Mouse (Mus musculus) intestine, embryonic 15.5 days (tissue): ENCODE measurements around the gene Rin3. TPM values are rescaled to one million over a fixed set of nuclear protein-coding genes. Genes with fewer than 3 reads are reported as not detected.

Source experiments
- ATAC-seq: fragments of 200-750 bp; cut with Nextera tagmentation; 2 replicates; pipeline ENCODE4 v1.8.0; 2017; ENCODE audit warnings: moderate TSS enrichment, moderate library complexity
- H3K27ac ChIP-seq: fragments of 300-500 bp; sonication (generic); 2 replicates; pipeline ENCODE4 v1.5.1; 2015; ENCODE audit warnings: mild to moderate bottlenecking, inconsistent platforms
- H3K27me3 ChIP-seq: fragments of 300-500 bp; sonication (generic); replicated peaks from 2 replicates; pipeline ENCODE4 v1.6.1; 2015; ENCODE audit warnings: inconsistent platforms
- H3K36me3 ChIP-seq: fragments of 300-500 bp; sonication (generic); 2 replicates; pipeline ENCODE4 v1.6.1; 2015; ENCODE audit warnings: inconsistent platforms
- H3K4me1 ChIP-seq: fragments of 300-500 bp; sonication (generic); replicated peaks from 2 replicates; pipeline ENCODE4 v1.6.1; 2015; ENCODE audit warnings: inconsistent platforms
- H3K4me2 ChIP-seq: fragments of 300-500 bp; sonication (generic); replicated peaks from 2 replicates; pipeline ENCODE4 v1.6.1; 2015; ENCODE audit warnings: mild to moderate bottlenecking, inconsistent platforms
- H3K4me3 ChIP-seq: fragments of 300-500 bp; sonication (generic); replicated peaks from 2 replicates; pipeline ENCODE4 v1.5.1; 2015; ENCODE audit warnings: inconsistent platforms
- H3K9ac ChIP-seq: fragments of 300-500 bp; sonication (generic); 2 replicates; pipeline ENCODE4 v1.6.1; 2015; ENCODE audit warnings: inconsistent platforms
- H3K9me3 ChIP-seq: fragments of 300-500 bp; sonication (generic); 2 replicates; pipeline ENCODE4 v1.6.1; 2016; ENCODE audit warnings: inconsistent platforms
- WGBS: fragments of 180-500 bp; shearing (Covaris S2); methylation state at CpG from one replicate; pipeline ENCODE4 v1.1.7; 2015; 5-methylcytosine and 5-hydroxymethylcytosine counted together
- polyA plus RNA-seq: library from polyadenylated mRNA; unstranded; fragments of >200 nt; fragmentation: Nextera tagmentation; extraction: Ambion mirVana; gene quantifications from 2 replicates; pipeline ENCODE4 v1.2.1, GENCODE M21; 2015

The Rin3 gene
- polyA plus RNA-seq, 1 experiment from 2014 or later = 9.4 TPM

DNA sequence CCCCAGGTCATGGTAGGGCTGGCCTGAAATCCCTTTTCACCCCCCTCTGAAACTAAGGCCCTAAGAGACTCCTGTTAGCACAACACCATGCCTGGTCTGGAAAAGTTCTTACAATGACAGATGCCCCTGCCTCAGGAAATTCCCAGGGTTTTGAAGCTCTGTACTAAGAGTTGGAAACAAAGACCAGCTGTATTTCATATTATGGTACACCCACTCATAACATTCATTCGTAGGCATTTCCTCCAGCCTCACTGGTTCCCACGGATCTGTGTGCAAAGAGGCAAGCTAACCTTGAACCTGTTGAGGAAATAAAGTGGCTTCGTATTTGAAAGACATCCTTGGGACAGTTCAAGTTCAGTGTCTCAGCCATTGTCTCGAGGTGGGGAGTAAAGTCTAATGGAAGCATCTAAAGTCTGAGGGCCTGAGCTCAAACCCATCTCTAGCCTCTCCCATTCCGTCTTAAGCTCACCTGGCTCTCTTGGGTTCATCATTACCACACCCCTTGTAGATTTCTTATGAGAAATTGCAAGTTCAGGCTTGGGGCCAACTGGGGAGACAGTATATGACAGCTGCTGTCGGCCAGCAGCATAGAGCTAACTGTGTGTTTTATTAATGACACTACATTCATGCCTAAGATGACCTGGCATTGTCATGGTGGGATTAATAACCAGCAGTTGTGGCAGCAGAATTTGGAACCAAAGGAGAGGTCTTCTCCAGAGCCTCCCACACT lies 41.5 kb downstream of the Rin3 start:
- H3K4me3 ChIP-seq = no peak overlapping the region
- H3K9me3 ChIP-seq = no peaks in the 10 kb centered on the region
- H3K4me2 ChIP-seq = no peak overlapping the region
- H3K36me3 ChIP-seq = no peaks in the 10 kb centered on the region
- no peak for ATAC-seq
- 0 out of 2 replicates have a peak overlapping the region, but pooled peaks have one; percentile 8 for H3K27ac ChIP-seq
- peaks cover 18% of the 10 kb centered on the region for H3K4me1 ChIP-seq
- no peaks in the 10 kb centered on the region for H3K27me3 ChIP-seq
- H3K9ac ChIP-seq = no peak overlapping the region
- 57% methylated on average over 6 of the region's 6 CpGs for WGBS

DNA sequence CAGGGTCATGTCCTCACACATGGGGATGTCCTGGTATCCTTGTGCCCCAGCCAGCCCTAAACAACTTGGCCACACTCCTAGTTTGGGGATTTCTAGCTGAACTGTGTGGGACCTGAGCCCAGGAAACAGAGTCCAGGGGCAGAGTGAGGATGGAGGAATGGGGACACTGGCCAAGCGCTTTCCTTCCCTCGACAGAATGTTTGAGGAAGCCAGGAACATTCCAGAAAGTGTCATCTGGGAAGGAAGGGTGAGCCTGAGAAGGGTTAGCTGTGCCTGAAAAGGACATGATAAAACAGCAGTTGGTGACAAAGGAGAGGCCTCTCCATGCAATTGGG lies 42.0 kb downstream of the Rin3 start:
- Histone ChIP-seq H3K27ac (no peak overlapping the region), H3K9ac (no peak overlapping the region), H3K4me3 (no peak overlapping the region), H3K4me1 (peaks cover 14% of the 10 kb centered on the region), H3K36me3 (0 out of 2 replicates have a peak, but pooled peaks cover 2% of the 10 kb centered on the region), H3K4me2 (no peak overlapping the region), H3K9me3 (no peaks in the 10 kb centered on the region), H3K27me3 (no peaks in the 10 kb centered on the region)
- no peak for ATAC-seq
- 71% methylated on average over 2 of the region's 2 CpGs for WGBS

DNA sequence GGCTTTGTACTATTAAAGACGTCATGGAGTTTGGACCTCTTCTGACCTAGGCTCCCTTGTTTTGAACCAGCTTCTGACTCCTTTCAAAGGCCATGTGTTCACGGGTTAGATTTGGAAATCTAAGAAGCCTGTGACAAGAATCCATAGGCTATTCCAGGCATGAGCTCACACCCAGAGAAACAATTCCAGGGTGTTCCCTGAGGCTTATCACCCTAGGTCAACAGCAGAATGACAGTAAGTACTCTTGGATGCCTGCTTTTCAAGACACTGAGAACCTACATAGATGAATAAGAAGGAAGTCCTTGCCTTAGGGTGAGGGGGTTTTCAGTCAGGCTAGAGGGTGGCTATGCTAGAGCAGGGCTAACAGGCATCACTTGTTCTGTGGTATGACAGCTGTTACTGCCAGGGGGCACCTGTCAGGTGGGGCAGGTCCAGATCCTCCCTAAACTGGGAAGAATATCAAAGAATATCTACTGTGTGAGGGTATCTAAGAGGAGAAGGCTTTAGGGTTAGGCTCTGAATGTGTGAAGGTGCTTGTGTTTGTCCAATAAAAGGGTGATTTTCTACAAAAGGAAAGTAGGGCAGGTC lies 44.0 kb downstream of the Rin3 start:
- Histone ChIP-seq H3K4me3 (no peak overlapping the region), H3K4me2 (no peak overlapping the region), H3K9ac (no peak overlapping the region), H3K4me1 (peaks cover 9% of the 10 kb centered on the region), H3K27ac (no peak overlapping the region), H3K9me3 (no peaks in the 10 kb centered on the region), H3K27me3 (no peaks in the 10 kb centered on the region), H3K36me3 (0 out of 2 replicates have a peak, but pooled peaks cover 5% of the 10 kb centered on the region)
- no peak for ATAC-seq
- 85% methylated on average over 2 of the region's 2 CpGs for WGBS

DNA sequence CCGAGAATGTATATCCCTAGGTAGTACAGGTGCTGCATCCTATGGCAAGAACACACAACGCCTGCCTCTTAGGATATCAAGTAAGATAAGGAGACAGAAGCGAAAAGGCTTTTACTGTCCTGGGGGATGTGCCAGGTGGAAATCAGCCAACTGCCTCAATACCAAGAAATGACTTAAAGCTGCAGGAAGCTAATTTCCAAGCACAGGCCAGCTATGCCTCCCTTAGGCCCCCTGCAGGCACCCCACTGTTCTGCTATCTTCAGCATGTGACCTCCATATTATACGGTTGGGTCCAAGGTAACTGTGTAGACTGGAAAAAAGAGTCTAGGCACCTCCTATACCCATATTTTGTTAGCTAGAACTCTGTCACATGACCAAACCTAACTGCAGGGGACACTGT lies 44.7 kb downstream of the Rin3 start:
- H3K9ac ChIP-seq = no peak overlapping the region
- ATAC-seq = no peak
- WGBS = 65% methylated on average over 4 of the region's 4 CpGs

DNA sequence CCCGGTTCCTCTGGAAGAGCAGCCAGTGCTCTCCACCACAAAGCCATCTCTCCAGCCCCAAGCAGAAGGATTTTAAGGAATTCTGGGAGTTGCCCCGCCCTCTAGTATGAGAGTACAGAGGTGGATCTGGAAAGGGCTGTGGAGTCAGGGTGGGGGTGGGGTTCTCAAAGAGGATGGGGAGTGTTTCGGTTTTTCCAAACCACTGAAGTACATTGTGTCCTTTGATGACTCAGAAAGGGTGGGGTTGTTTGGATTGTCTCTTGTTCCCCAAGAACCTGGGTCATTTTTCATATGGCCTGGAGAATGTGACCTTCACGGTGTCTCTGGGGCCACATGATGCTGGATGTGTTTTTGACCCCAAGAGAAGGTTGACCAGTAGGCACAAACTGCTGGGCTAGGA lies 45.2 kb downstream of the Rin3 start:
- Histone ChIP-seq H3K4me2 (no peak overlapping the region), H3K9ac (no peak overlapping the region), H3K9me3 (no peaks in the 10 kb centered on the region), H3K27ac (no peak overlapping the region), H3K4me3 (no peak overlapping the region), H3K4me1 (peaks cover 9% of the 10 kb centered on the region), H3K27me3 (no peaks in the 10 kb centered on the region), H3K36me3 (peaks cover 5% of the 10 kb centered on the region; the same call in 1 of the 2 replicates)
- 93% methylated on average over 4 of the region's 4 CpGs for WGBS
- no peak for ATAC-seq

More for the DNA sequence above, 44.7 kb downstream of the Rin3 start:
- H3K27me3 ChIP-seq = no peaks in the 10 kb centered on the region
- H3K4me3 ChIP-seq = no peak overlapping the region
- H3K4me2 ChIP-seq = no peak overlapping the region
- peaks cover 9% of the 10 kb centered on the region for H3K4me1 ChIP-seq
- H3K27ac ChIP-seq = no peak overlapping the region
- no peaks in the 10 kb centered on the region for H3K9me3 ChIP-seq
- 0 out of 2 replicates have a peak, but pooled peaks cover 5% of the 10 kb centered on the region for H3K36me3 ChIP-seq

DNA sequence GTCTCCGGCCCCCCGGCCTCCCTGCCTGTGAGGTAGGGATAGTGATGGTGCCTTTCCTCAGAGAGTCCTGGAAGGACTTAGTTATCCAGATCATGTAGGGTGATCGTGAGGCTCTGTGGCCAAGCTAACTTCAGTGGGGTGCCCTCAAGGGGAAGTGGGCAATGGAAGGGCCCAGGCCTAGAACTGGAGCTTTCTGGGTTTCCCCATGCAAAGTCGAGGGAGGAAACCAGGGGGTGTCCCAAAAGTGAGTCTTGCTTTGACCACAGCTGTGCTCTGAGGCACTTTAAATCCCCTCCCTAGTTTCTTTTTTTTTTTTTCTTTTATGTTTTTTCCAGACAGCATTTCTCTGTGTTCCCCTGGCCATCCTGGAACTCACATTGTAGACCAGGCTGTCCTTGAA lies 47.3 kb downstream of the Rin3 start:
- no peak for ATAC-seq
- 93% methylated on average over 4 of the region's 4 CpGs for WGBS

DNA sequence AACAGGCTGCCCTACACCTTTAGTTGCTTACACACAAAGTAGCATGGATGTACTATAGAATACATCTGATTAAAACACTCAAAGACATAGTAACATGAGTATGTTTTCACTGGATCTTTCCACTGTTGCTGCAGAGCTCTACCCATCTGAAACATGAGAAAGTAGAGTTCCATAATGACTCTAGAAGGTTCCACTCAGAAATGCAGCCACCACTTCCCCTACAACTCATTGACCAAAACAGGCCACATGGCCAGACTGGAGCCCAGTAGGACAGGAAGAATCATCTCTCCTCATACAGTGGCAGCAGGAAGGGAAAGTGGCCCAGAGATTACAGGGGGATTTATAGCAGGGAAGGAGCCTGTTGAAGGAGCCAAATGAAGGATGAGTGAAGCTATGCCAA lies 47.9 kb downstream of the Rin3 start:
- H3K27ac ChIP-seq = no peak overlapping the region
- peaks cover 5% of the 10 kb centered on the region; the same call in 1 of the 2 replicates for H3K36me3 ChIP-seq
- H3K4me3 ChIP-seq = no peak overlapping the region
- no peaks in the 10 kb centered on the region for H3K4me1 ChIP-seq
- H3K9ac ChIP-seq = no peak overlapping the region
- no peak overlapping the region for H3K4me2 ChIP-seq
- no peaks in the 10 kb centered on the region for H3K27me3 ChIP-seq
- H3K9me3 ChIP-seq = no peaks in the 10 kb centered on the region
- no peak for ATAC-seq

More for the DNA sequence above, 47.3 kb downstream of the Rin3 start:
- H3K27ac ChIP-seq = no peak overlapping the region
- H3K4me2 ChIP-seq = no peak overlapping the region
- H3K4me3 ChIP-seq = no peak overlapping the region
- H3K27me3 ChIP-seq = no peaks in the 10 kb centered on the region
- H3K36me3 ChIP-seq = peaks cover 5% of the 10 kb centered on the region; the same call in 1 of the 2 replicates
- H3K4me1 ChIP-seq = no peaks in the 10 kb centered on the region
- no peak overlapping the region for H3K9ac ChIP-seq
- H3K9me3 ChIP-seq = no peaks in the 10 kb centered on the region

DNA sequence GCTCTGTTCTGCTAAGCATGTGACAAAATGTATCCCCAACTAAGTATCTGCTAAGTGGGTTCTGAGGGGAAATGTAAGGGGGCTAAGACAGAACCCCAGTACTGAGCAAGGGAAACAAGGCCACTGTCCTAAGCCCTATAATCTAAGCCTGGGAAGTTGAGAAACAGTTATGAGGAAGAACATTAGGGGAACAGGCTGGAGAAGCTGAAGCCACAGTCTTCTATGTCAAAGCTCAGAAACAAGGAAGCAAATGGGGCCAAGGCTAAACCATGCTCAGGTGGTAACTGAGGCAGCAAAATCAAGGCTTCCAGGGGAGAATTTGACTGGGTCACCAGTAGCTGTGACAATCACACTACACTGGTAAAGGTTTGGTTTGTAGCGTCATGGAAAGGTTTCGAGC lies 50.3 kb downstream of the Rin3 start:
- no peaks in the 10 kb centered on the region for H3K4me1 ChIP-seq
- H3K27ac ChIP-seq = no peak overlapping the region
- no peak overlapping the region for H3K4me2 ChIP-seq
- H3K4me3 ChIP-seq = no peak overlapping the region
- H3K27me3 ChIP-seq = no peaks in the 10 kb centered on the region
- WGBS = 97% methylated on average over 2 of the region's 2 CpGs
- no peaks in the 10 kb centered on the region for H3K9me3 ChIP-seq
- no peak for ATAC-seq
- no peak overlapping the region for H3K9ac ChIP-seq
- H3K36me3 ChIP-seq = peaks cover 5% of the 10 kb centered on the region; the same call in 1 of the 2 replicates

DNA sequence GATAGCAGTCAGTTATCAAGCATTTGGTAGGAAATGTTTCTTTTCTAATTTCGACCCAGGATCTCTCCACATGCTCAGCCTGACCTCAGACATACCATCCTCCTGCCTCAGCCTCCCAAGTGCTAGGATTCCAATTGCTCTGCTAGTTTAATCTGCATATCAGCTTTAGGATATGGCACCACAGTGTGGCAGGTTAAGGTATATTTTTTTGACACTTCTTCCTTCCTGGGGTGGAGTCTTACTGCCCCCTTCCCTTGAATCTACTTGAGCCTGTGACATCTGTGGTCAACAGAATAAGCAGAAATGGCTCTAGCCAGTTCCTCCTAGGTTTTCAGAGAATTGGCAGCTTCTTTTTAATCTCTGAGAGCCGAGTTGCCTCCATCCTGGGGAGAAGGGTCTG lies 56.2 kb downstream of the Rin3 start:
- no peak overlapping the region for H3K4me3 ChIP-seq
- 69% methylated on average over 2 of the region's 2 CpGs for WGBS
- no peaks in the 10 kb centered on the region for H3K4me1 ChIP-seq
- H3K36me3 ChIP-seq = no peaks in the 10 kb centered on the region
- H3K27ac ChIP-seq = 0 out of 2 replicates have a peak overlapping the region, but pooled peaks have one; percentile 9
- H3K9me3 ChIP-seq = no peaks in the 10 kb centered on the region
- H3K4me2 ChIP-seq = no peak overlapping the region
- H3K9ac ChIP-seq = no peak overlapping the region
- no peak for ATAC-seq
- H3K27me3 ChIP-seq = no peaks in the 10 kb centered on the region

DNA sequence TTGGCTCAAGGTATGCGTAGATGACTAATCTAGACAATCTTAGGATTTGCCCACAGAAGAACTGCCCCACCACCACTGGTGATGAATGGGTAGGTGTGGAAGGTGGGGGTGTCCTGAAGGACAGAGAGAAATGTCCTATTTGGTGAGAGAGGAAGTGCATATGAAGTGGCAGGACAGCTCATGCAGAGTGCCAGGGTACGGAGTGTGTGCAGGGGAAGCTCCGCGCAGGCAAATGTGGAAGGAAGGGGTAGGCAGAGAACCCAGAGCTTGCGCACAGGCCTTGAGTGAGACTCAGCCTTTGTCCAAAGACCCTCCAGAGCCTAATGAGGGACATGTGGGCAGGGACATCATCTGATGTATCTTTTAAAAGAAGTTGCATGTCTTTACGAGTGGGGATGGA lies 57.6 kb downstream of the Rin3 start:
- no peak for ATAC-seq
- Histone ChIP-seq H3K27me3 (no peaks in the 10 kb centered on the region), H3K27ac (no peak overlapping the region), H3K9me3 (no peaks in the 10 kb centered on the region), H3K36me3 (no peaks in the 10 kb centered on the region), H3K4me2 (no peak overlapping the region), H3K4me3 (no peak overlapping the region), H3K4me1 (no peaks in the 10 kb centered on the region), H3K9ac (no peak overlapping the region)
- 96% methylated on average over 6 of the region's 6 CpGs for WGBS

DNA sequence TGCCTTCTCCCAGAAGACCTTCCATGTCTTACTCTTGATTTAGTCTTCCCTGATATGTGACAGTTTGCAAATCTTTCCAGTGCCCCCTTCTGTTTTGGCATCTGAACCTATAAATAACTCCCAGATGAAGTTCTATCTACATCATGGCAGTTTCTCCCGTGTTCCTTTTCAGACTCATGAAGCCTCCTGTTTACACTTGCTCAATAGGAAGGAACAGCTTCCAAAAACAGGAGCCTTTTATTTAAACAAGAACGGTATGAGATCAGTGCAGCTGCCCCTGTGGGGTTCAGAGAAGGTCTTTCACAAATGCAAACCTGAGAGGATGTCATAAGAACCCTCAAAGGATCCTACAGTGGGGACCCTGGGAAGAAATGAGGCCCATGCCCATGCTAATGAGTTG lies 59.3 kb downstream of the Rin3 start:
- Histone ChIP-seq H3K9ac (no peak overlapping the region), H3K27me3 (no peaks in the 10 kb centered on the region)
- WGBS = 25% methylated on average over 2 of the region's 2 CpGs

DNA sequence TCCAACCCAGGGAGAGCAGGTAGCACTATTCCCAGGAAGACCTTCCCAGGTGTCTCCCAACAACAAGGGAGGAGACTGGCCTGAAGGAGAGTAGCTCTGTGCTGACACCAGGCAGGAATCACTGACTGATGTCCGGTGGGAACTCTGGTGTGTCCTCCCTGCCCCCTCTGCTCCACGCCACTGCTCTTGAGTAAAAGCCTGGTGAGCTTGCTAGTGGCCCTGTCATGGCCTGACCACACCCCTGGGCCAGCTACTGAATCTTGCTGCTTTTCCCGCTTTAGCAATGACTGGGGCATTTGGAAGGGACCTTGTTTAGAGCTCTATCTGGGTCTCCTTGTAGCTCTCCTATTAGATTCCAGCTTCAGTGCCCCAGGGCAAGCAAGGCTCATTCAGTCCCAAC lies 59.8 kb downstream of the Rin3 start:
- Histone ChIP-seq H3K27ac (no peak overlapping the region), H3K27me3 (no peaks in the 10 kb centered on the region), H3K9me3 (no peaks in the 10 kb centered on the region), H3K36me3 (no peaks in the 10 kb centered on the region), H3K4me3 (no peak overlapping the region), H3K4me2 (no peak overlapping the region), H3K4me1 (no peaks in the 10 kb centered on the region), H3K9ac (no peak overlapping the region)
- WGBS = 54% methylated on average over 3 of the region's 3 CpGs
- no peak for ATAC-seq

More for the DNA sequence above, 59.3 kb downstream of the Rin3 start:
- Histone ChIP-seq H3K36me3 (no peaks in the 10 kb centered on the region), H3K9me3 (no peaks in the 10 kb centered on the region), H3K4me1 (no peaks in the 10 kb centered on the region), H3K4me2 (no peak overlapping the region), H3K27ac (no peak overlapping the region), H3K4me3 (no peak overlapping the region)
- no peak for ATAC-seq
